Mouse (Mus musculus) left cerebral cortex, postnatal 10 days (tissue): ENCODE measurements around the gene Troap. TPM values are rescaled to one million over a fixed set of nuclear protein-coding genes. Genes with fewer than 3 reads are reported as not detected.
"Not testable (repeated sequence)": the region's sequence is repeated elsewhere in the genome, so short reads cannot be mapped to it uniquely, and the experiment has no call there.

ENCODE experiments used
- DNase-seq, 2 experiments: peaks; one replicate each; pipeline ENCODE4 v3.0.0; 2021 to 2022; ENCODE audit warnings: low spot score in 2 of 2, mixed read lengths in 1 of 2; ENCODE audit errors: extremely low spot score in 1 of 2
- intact Hi-C: fragments of 180-260 bp; cut with DNase I; formaldehyde crosslinking; loops from one replicate; pipeline ENCODE4 v1.15.1; 2025
- total RNA-seq, 2 experiments: library from RNA; stranded (reverse); gene quantifications; 2 replicates each; pipeline ENCODE4 v1.2.3; 2021

Gene Troap
- total RNA-seq, 2 experiments from 2014 or later = 1.4 to 2.2 TPM

- no peak for DNase-seq
- intact Hi-C loops = no loop called here
These were observed 35.1 kb upstream of the Troap start for GRCm38 (mm10) chr15:99039306-99039705.

- intact Hi-C loops = no loop called here
- no peak for DNase-seq
These were observed 34.1 kb upstream of the Troap start for GRCm38 (mm10) chr15:99039996-99040919.

GRCm38 (mm10) chr15:99040920-99041856, 33.2 kb upstream of the Troap start:
- intact Hi-C loops = no loop called here
- DNase-seq = no peak

- intact Hi-C loops = no loop called here
- no peak for DNase-seq
These were observed 32.0 kb upstream of the Troap start for GRCm38 (mm10) chr15:99042334-99042733.

GRCm38 (mm10) chr15:99044854-99045253, 29.5 kb upstream of the Troap start:
- DNase-seq = no peak
- intact Hi-C loops = no loop called here

GRCm38 (mm10) chr15:99045734-99046133, 28.6 kb upstream of the Troap start:
- intact Hi-C loops, DNase-seq: not testable (repeated sequence)

GRCm38 (mm10) chr15:99049473-99050253, 24.7 kb upstream of the Troap start:
- intact Hi-C loops = no loop called here
- peak in 1 of 2 experiments; percentile 52 for DNase-seq

- no peak for DNase-seq
- intact Hi-C loops = no loop called here
These were observed 21.0 kb upstream of the Troap start for GRCm38 (mm10) chr15:99053373-99053772.

GRCm38 (mm10) chr15:99055040-99055439, 19.3 kb upstream of the Troap start, which contains the start of gene Prph:
TSS of gene Prph (plus strand) at chr15:99055174.
- no peak for DNase-seq
- intact Hi-C loops = no loop called here

- intact Hi-C loops = no loop called here
- peak in 1 of 2 experiments; percentile 57 for DNase-seq
These were observed 18.8 kb upstream of the Troap start for GRCm38 (mm10) chr15:99055511-99055961.

GRCm38 (mm10) chr15:99056332-99056731, 18.0 kb upstream of the Troap start:
- DNase-seq = no peak
- intact Hi-C loops = no loop called here

- DNase-seq = no peak
- intact Hi-C loops = no loop called here
These were observed 8.7 kb upstream of the Troap start for GRCm38 (mm10) chr15:99065557-99066165.

- intact Hi-C loops = no loop called here
- no peak for DNase-seq
These were observed 2.4 kb upstream of the Troap start for GRCm38 (mm10) chr15:99071988-99072387.

- intact Hi-C loops = no loop called here
- peak; percentile 97 to 99 for DNase-seq
These were observed 392 bp downstream of the Troap start for GRCm38 (mm10) chr15:99074600-99075333.

GRCm38 (mm10) chr15:99076011-99076410, 1.6 kb downstream of the Troap start:
- intact Hi-C loops = not testable (repeated sequence)

GRCm38 (mm10) chr15:99078181-99078910, 4.0 kb downstream of the Troap start:
- DNase-seq = no peak

More at GRCm38 (mm10) chr15:99076011-99076410, 1.6 kb downstream of the Troap start:
- not testable (repeated sequence) for DNase-seq

GRCm38 (mm10) chr15:99079804-99080203, 5.4 kb downstream of the Troap start:
- DNase-seq = no peak
- intact Hi-C loops = no loop called here

More at GRCm38 (mm10) chr15:99078181-99078910, 4.0 kb downstream of the Troap start:
- intact Hi-C loops = no loop called here
